Mouse (Mus musculus) ES-E14 (cell line): Measurements from ENCODE around the gene Dpep3. TPM values are rescaled to one million over a fixed set of nuclear protein-coding genes. Genes with fewer than 3 reads are reported as not detected.
A peak's percentile ranks its signal among the peaks of the same experiment; 100 is the strongest.

Source experiments
- DNase-seq: peaks from one replicate; pipeline ENCODE4 v3.0.0-alpha.2; 2013; ENCODE audit warnings: low read depth, low spot score
- H3K27ac ChIP-seq: 2 replicates; pipeline ENCODE4 v1.5.1; 2012; ENCODE audit warnings: low read depth, mild to moderate bottlenecking, low read length, moderate library complexity, mixed read lengths; ENCODE audit not compliant: poor library complexity, insufficient read depth, severe bottlenecking
- H3K36me3 ChIP-seq: 2 replicates; pipeline ENCODE4 v1.6.1; 2012; ENCODE audit warnings: mild to moderate bottlenecking, low read length, moderate library complexity, mixed read lengths; ENCODE audit not compliant: control insufficient read depth, poor library complexity, insufficient read depth, severe bottlenecking
- H3K4me1 ChIP-seq, 2 experiments: fragments of 150-350 bp in 1 of 2; sonication (generic) in 1 of 2; 2 replicates each; pipeline ENCODE4 v1.6.1; 2012; ENCODE audit warnings: low read length in 2 of 2, mild to moderate bottlenecking in 1 of 2, mixed read lengths in 1 of 2; ENCODE audit not compliant: control insufficient read depth in 2 of 2, insufficient read depth in 2 of 2, poor library complexity in 1 of 2
- H3K4me3 ChIP-seq, 2 experiments: fragments of 150-350 bp in 1 of 2; sonication (generic) in 1 of 2; 2 replicates each; pipeline ENCODE4 v1.5.1; 2012; ENCODE audit warnings: low read length in 2 of 2, low read depth in 1 of 2, mild to moderate bottlenecking in 1 of 2, mixed read lengths in 1 of 2; ENCODE audit not compliant: insufficient read depth in 1 of 2, poor library complexity in 1 of 2, severe bottlenecking in 1 of 2
- H3K9ac ChIP-seq: 2 replicates; pipeline ENCODE4 v1.6.1; 2012; ENCODE audit warnings: low read depth, mild to moderate bottlenecking, low read length, mixed read lengths; ENCODE audit not compliant: poor library complexity, insufficient read depth, severe bottlenecking
- H3K9me3 ChIP-seq: fragments of 150-350 bp; sonication (generic); 2 replicates; pipeline ENCODE4 v1.6.1; 2012; ENCODE audit warnings: low read depth, mild to moderate bottlenecking, low read length; ENCODE audit not compliant: control insufficient read depth, insufficient read depth
- CHD2 ChIP-seq: IDR thresholded peaks from 2 replicates; pipeline ENCODE4 v1.6.1; 2014; ENCODE audit warnings: mild to moderate bottlenecking, low read depth, low read length, inconsistent platforms
- HCFC1 ChIP-seq: IDR thresholded peaks from 2 replicates; pipeline ENCODE4 v1.6.1; 2012; ENCODE audit warnings: low read length, inconsistent platforms, borderline replicate concordance; ENCODE audit not compliant: insufficient read depth
- MAFK ChIP-seq: IDR thresholded peaks from 2 replicates; pipeline ENCODE4 v1.6.1; 2014; ENCODE audit warnings: mild to moderate bottlenecking, low read depth, low read length, inconsistent platforms; ENCODE audit not compliant: insufficient read depth
- ZC3H11A ChIP-seq: IDR thresholded peaks from 2 replicates; pipeline ENCODE4 v1.6.1; 2012; ENCODE audit warnings: low read depth, mild to moderate bottlenecking, inconsistent platforms, low read length, borderline replicate concordance
- ZNF384 ChIP-seq: IDR thresholded peaks from 2 replicates; pipeline ENCODE4 v1.6.1; 2012; ENCODE audit warnings: low read depth, low read length, inconsistent platforms
- in situ Hi-C, 2 experiments: fragments of 600-800 bp; cut with MboI; formaldehyde crosslinking; loops; one replicate each; pipeline ENCODE4 v1.15.1; 2025; ENCODE audit warnings: low sequenced_read_pairs in 2 of 2, inconsistent platforms in 1 of 2; ENCODE audit not compliant: unreplicated experiment in 2 of 2
- total RNA-seq: library from RNA; depleted of rRNA; stranded (reverse); fragments of 300-350 nt; gene quantifications from 2 replicates; pipeline ENCODE4 v1.2.3, GENCODE M21; 2012

Dpep3 gene
- total RNA-seq, 1 experiment: 1.5 TPM

GRCm38 (mm10) chr8:105942542-105942941 lies 36.7 kb downstream of the Dpep3 start:
- no peak for TF ChIP-seq MAFK
- TF ChIP-seq CHD2: no peak
- Histone ChIP-seq H3K9me3 (no peaks in the 10 kb centered on the region), H3K9ac (no peak overlapping the region), H3K4me3 (no peak overlapping the region), H3K36me3 (peaks cover 48% of the 10 kb centered on the region), H3K4me1 (no peaks in the 10 kb centered on the region; a peak in 1 of 4 replicates), H3K27ac (no peak overlapping the region)
- no peak for DNase-seq
- in situ Hi-C loops: no loop called here

- H3K27ac ChIP-seq: no peak overlapping the region
- H3K9ac ChIP-seq: no peak overlapping the region
- no peaks in the 10 kb centered on the region for H3K9me3 ChIP-seq
- H3K4me1 ChIP-seq: no peaks in the 10 kb centered on the region; a peak in 1 of 4 replicates
- in situ Hi-C loops: no loop called here
- no peak overlapping the region for H3K4me3 ChIP-seq
- DNase-seq: no peak
- no peak for TF ChIP-seq MAFK
- no peak for TF ChIP-seq HCFC1
- no peak for TF ChIP-seq ZC3H11A
- no peak for TF ChIP-seq ZNF384
- no peak for TF ChIP-seq CHD2
- peaks cover 43% of the 10 kb centered on the region for H3K36me3 ChIP-seq
These were observed 37.2 kb downstream of the Dpep3 start for GRCm38 (mm10) chr8:105942026-105942425.

DNA sequence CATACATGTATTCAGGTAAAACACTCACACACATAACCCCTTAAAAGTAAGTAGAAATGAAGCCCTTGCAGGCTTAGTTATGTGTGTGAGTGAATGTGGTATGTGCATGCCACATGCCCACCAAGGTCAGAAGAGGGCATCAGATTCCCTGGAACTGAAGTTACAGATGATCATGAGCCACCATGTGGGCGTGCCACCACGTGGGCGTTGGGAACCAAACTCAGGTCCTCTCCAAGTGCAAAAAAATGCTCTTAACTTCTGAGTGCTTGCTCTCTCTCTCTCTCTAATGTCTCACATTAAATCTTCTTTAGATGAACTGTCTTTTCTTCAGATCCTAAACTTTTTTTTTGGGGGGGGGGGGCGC lies 40.9 kb downstream of the Dpep3 start, which contains the start of gene Psmb10:
Gene Psmb10 (minus strand): TSS at position 139 of the 364 bp plus-strand sequence.
- peak within 1 kb of the TSS; percentile 81 to 96 for H3K4me3 ChIP-seq
- no peak within 1 kb of the TSS for H3K27ac ChIP-seq
- no peak for DNase-seq
- no peak for TF ChIP-seq HCFC1
- no peak for TF ChIP-seq ZNF384
- no peak for TF ChIP-seq MAFK
- no peak for TF ChIP-seq ZC3H11A
- TF ChIP-seq CHD2: no peak
- peaks cover 0 to 6% of the 10 kb centered on the region in 2 experiments; a peak in 2 of 4 replicates for H3K4me1 ChIP-seq
- peaks cover 7% of the 10 kb centered on the region; the same call in 1 of the 2 replicates for H3K36me3 ChIP-seq
- H3K9me3 ChIP-seq: no peaks in the 10 kb centered on the region
- peak within 1 kb of the TSS; percentile 69 for H3K9ac ChIP-seq
- in situ Hi-C loops: no loop called here

DNA sequence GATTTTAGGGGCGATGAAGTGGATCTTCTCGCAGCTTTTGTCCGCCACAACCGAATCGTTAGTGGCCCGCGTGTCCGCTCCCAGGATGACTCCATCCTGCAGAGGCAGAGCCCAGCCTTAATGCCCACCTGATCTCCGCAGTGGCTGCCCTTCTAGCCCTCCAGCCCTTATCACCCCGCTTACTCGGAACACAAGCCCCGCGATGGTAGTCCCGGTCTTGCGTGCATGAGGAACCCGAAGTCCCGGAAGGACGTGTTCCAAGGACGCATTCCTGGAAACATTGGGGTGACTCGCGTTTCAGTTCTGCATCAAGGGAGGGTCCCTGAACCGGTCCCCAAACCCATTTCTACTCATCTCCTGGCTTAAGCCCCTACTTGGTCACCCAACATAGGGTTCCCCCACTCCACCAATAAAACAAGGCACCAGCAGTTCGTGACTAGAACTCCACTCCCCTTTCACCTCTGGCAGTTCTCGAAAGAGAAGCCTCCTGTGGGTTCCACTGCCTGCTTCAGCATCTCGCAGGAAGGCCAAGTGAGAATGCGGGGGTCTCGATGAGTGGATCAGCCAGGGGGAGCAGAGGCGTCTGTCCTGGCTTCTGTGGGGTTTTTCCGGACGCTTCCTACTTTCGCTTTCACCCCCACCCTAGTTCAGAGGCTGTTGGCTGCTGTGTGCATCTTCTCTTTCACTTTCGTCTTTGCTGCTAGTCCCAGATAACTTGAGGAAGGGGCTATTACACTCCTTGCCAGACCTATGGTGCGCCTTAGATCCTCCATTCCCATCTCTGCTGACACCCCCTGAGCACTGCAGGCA lies 41.5 kb downstream of the Dpep3 start:
- no peak overlapping the region for H3K27ac ChIP-seq
- peak overlapping the region; percentile 81 to 96 for H3K4me3 ChIP-seq
- in situ Hi-C loops: no loop called here
- TF ChIP-seq MAFK (no peak), ZC3H11A (no peak), ZNF384 (no peak), CHD2 (no peak), HCFC1 (no peak)
- H3K9me3 ChIP-seq: no peaks in the 10 kb centered on the region
- peaks cover 0 to 6% of the 10 kb centered on the region in 2 experiments; a peak in 2 of 4 replicates for H3K4me1 ChIP-seq
- DNase-seq: no peak
- peaks cover 3% of the 10 kb centered on the region; the same call in 1 of the 2 replicates for H3K36me3 ChIP-seq
- H3K9ac ChIP-seq: peak overlapping the region; percentile 69
